Mouse (Mus musculus) kidney, embryonic 16.5 days (tissue): ENCODE data around the gene Notum. TPM values are rescaled to one million over a fixed set of nuclear protein-coding genes. Genes with fewer than 3 reads are reported as not detected.

Source experiments
- ATAC-seq: fragments of 200-750 bp; cut with Nextera tagmentation; 2 replicates; pipeline ENCODE4 v1.8.0; 2017; ENCODE audit warnings: moderate TSS enrichment; ENCODE audit not compliant: low FRiP score, low TSS enrichment
- H3K27ac ChIP-seq: fragments of 300-500 bp; sonication (generic); 2 replicates; pipeline ENCODE4 v1.5.1; 2014; ENCODE audit warnings: low read length
- H3K27me3 ChIP-seq: fragments of 300-500 bp; sonication (generic); 2 replicates; pipeline ENCODE4 v1.6.1; 2014; ENCODE audit warnings: low read length, control low read depth, mixed read lengths; ENCODE audit not compliant: insufficient read depth
- H3K36me3 ChIP-seq: fragments of 300-500 bp; sonication (generic); 2 replicates; pipeline ENCODE4 v1.6.1; 2014; ENCODE audit warnings: low read length, control low read depth, mixed read lengths; ENCODE audit not compliant: insufficient read depth
- H3K4me1 ChIP-seq: fragments of 300-500 bp; sonication (generic); 2 replicates; pipeline ENCODE4 v1.6.1; 2014; ENCODE audit warnings: low read length, control low read depth, mixed read lengths; ENCODE audit not compliant: insufficient read depth
- H3K4me2 ChIP-seq: fragments of 300-500 bp; sonication (generic); replicated peaks from 2 replicates; pipeline ENCODE4 v1.6.1; 2014; ENCODE audit warnings: low read depth, low read length
- H3K4me3 ChIP-seq: fragments of 300-500 bp; sonication (generic); 2 replicates; pipeline ENCODE4 v1.5.1; 2014; ENCODE audit warnings: mild to moderate bottlenecking, low read length
- H3K9ac ChIP-seq: fragments of 300-500 bp; sonication (generic); replicated peaks from 2 replicates; pipeline ENCODE4 v1.6.1; 2014; ENCODE audit warnings: low read length
- H3K9me3 ChIP-seq: fragments of 300-500 bp; sonication (generic); 2 replicates; pipeline ENCODE4 v1.6.1; 2016; ENCODE audit warnings: low read length, control low read depth
- whole genome bisulfite sequencing: fragments of 180-500 bp; shearing (Covaris S2); extraction: QIAGEN DNeasy Blood & Tissue Kit; methylation state at CpG from one replicate; pipeline ENCODE4 v1.1.7; 2014; 5-methylcytosine and 5-hydroxymethylcytosine counted together
- polyA plus RNA-seq: library from polyadenylated mRNA; unstranded; fragments of >200 nt; fragmentation: Nextera tagmentation; extraction: Ambion mirVana; gene quantifications from 2 replicates; pipeline ENCODE4 v1.2.1, GENCODE M21; 2015

The Notum gene
- polyA plus RNA-seq, 1 experiment from 2014 or later: 4.8 TPM

- H3K4me3 ChIP-seq: peak overlapping the region; percentile 95
- no peaks in the 10 kb centered on the region for H3K27me3 ChIP-seq
- H3K9me3 ChIP-seq: no peaks in the 10 kb centered on the region
- 12% methylated on average over 30 of the region's 30 CpGs for WGBS
- peak overlapping the region; percentile 96 for H3K4me2 ChIP-seq
- H3K9ac ChIP-seq: peak overlapping the region; percentile 77
- H3K36me3 ChIP-seq: peaks cover 41% of the 10 kb centered on the region
- ATAC-seq: peak; percentile 82
- H3K27ac ChIP-seq: peak overlapping the region; percentile 74
- H3K4me1 ChIP-seq: peaks cover 15% of the 10 kb centered on the region
These were observed 36.9 kb downstream of the Notum start for GRCm38 (mm10) chr11:120623961-120624679.

GRCm38 (mm10) chr11:120622805-120623204 is 38.2 kb downstream of the Notum start:
- ATAC-seq: no peak
- no peaks in the 10 kb centered on the region for H3K9me3 ChIP-seq
- 86% methylated on average over 6 of the region's 6 CpGs for WGBS
- H3K4me2 ChIP-seq: no peak overlapping the region
- peaks cover 13% of the 10 kb centered on the region for H3K4me1 ChIP-seq
- H3K36me3 ChIP-seq: peaks cover 45% of the 10 kb centered on the region
- no peak overlapping the region for H3K27ac ChIP-seq
- H3K9ac ChIP-seq: no peak overlapping the region
- H3K27me3 ChIP-seq: no peaks in the 10 kb centered on the region
- H3K4me3 ChIP-seq: no peak overlapping the region

- Histone ChIP-seq H3K9me3 (no peaks in the 10 kb centered on the region), H3K36me3 (peaks cover 40% of the 10 kb centered on the region), H3K27ac (no peak overlapping the region), H3K4me3 (no peak overlapping the region), H3K4me2 (no peak overlapping the region), H3K9ac (no peak overlapping the region), H3K27me3 (no peaks in the 10 kb centered on the region), H3K4me1 (peaks cover 22% of the 10 kb centered on the region)
- ATAC-seq: no peak
- WGBS: 95% methylated on average over 14 of the region's 14 CpGs
These were observed 40.8 kb downstream of the Notum start for GRCm38 (mm10) chr11:120620195-120620594.

GRCm38 (mm10) chr11:120618619-120619535 is 42.1 kb downstream of the Notum start:
- 91% methylated on average over 25 of the region's 25 CpGs for WGBS
- no peak overlapping the region for H3K4me2 ChIP-seq
- H3K27me3 ChIP-seq: no peaks in the 10 kb centered on the region
- no peak overlapping the region for H3K4me3 ChIP-seq
- H3K9me3 ChIP-seq: no peaks in the 10 kb centered on the region
- peaks cover 43% of the 10 kb centered on the region for H3K36me3 ChIP-seq
- no peak overlapping the region for H3K9ac ChIP-seq
- H3K4me1 ChIP-seq: peaks cover 13% of the 10 kb centered on the region
- ATAC-seq: no peak
- H3K27ac ChIP-seq: no peak overlapping the region

GRCm38 (mm10) chr11:120617519-120618112 is 43.4 kb downstream of the Notum start, which contains the start of gene Pcyt2:
Gene Pcyt2, minus strand, starts transcription at chr11:120617936.
- WGBS: under 1% methylated on average over 56 of the region's 56 CpGs
- peak within 1 kb of the TSS; percentile 69 for H3K27ac ChIP-seq
- H3K9me3 ChIP-seq: no peaks in the 10 kb centered on the region
- peak; percentile 94 for ATAC-seq
- H3K4me3 ChIP-seq: peak within 1 kb of the TSS; percentile 67
- peaks cover 49% of the 10 kb centered on the region for H3K36me3 ChIP-seq
- H3K27me3 ChIP-seq: no peaks in the 10 kb centered on the region
- H3K4me2 ChIP-seq: peak within 1 kb of the TSS; percentile 81
- H3K9ac ChIP-seq: peak within 1 kb of the TSS; percentile 72
- peaks cover 11% of the 10 kb centered on the region for H3K4me1 ChIP-seq

- Histone ChIP-seq H3K9me3 (no peaks in the 10 kb centered on the region), H3K4me2 (peak overlapping the region; percentile 81), H3K4me3 (peak overlapping the region; percentile 67), H3K4me1 (peaks cover 11% of the 10 kb centered on the region), H3K9ac (peak overlapping the region; percentile 72), H3K27me3 (no peaks in the 10 kb centered on the region), H3K27ac (peak overlapping the region; percentile 69), H3K36me3 (peaks cover 53% of the 10 kb centered on the region)
- no peak for ATAC-seq
- WGBS: 49% methylated on average over 4 of the region's 4 CpGs
These were observed 44.2 kb downstream of the Notum start for GRCm38 (mm10) chr11:120616617-120617294.

GRCm38 (mm10) chr11:120615606-120616203 is 45.3 kb downstream of the Notum start:
- Histone ChIP-seq H3K36me3 (peaks cover 52% of the 10 kb centered on the region), H3K4me3 (no peak overlapping the region), H3K27ac (no peak overlapping the region), H3K27me3 (no peaks in the 10 kb centered on the region), H3K4me2 (no peak overlapping the region), H3K4me1 (peaks cover 11% of the 10 kb centered on the region), H3K9me3 (no peaks in the 10 kb centered on the region), H3K9ac (no peak overlapping the region)
- 91% methylated on average over 11 of the region's 11 CpGs for WGBS
- no peak for ATAC-seq

GRCm38 (mm10) chr11:120615167-120615566 is 45.8 kb downstream of the Notum start:
- Histone ChIP-seq H3K27ac (no peak overlapping the region), H3K9ac (no peak overlapping the region), H3K27me3 (no peaks in the 10 kb centered on the region), H3K9me3 (no peaks in the 10 kb centered on the region), H3K4me2 (no peak overlapping the region), H3K4me1 (peaks cover 11% of the 10 kb centered on the region), H3K4me3 (no peak overlapping the region), H3K36me3 (peaks cover 47% of the 10 kb centered on the region)
- WGBS: 91% methylated on average over 6 of the region's 6 CpGs
- no peak for ATAC-seq

- Histone ChIP-seq H3K9ac (no peak overlapping the region), H3K36me3 (peaks cover 42% of the 10 kb centered on the region), H3K27ac (no peak overlapping the region), H3K4me2 (no peak overlapping the region), H3K27me3 (no peaks in the 10 kb centered on the region), H3K4me1 (peaks cover 16% of the 10 kb centered on the region), H3K9me3 (no peaks in the 10 kb centered on the region), H3K4me3 (no peak overlapping the region)
- WGBS: 90% methylated on average over 8 of the region's 8 CpGs
- ATAC-seq: no peak
These were observed 47.0 kb downstream of the Notum start for GRCm38 (mm10) chr11:120613976-120614375.
